Mouse (Mus musculus): Measurements from ENCODE around the gene Gm43302. TPM values are rescaled to one million over a fixed set of nuclear protein-coding genes. Genes with fewer than 3 reads are reported as not detected.
"Not testable (repeated sequence)": the region's sequence is repeated elsewhere in the genome, so short reads cannot be mapped to it uniquely, and the experiment has no call there.

The Gm43302 gene
- total RNA-seq, 2 experiments from 2014 or later: 1.2 TPM; not detected in 1

GRCm38 (mm10) chr5:105200791-105201355 lies 92.6 kb downstream of the Gm43302 start:
- DNase-seq (ENCODE audit: low spot score in 2 of 2): not testable (repeated sequence)

- DNase-seq (ENCODE audit: low spot score in 2 of 2): not testable (repeated sequence)
Observed at GRCm38 (mm10) chr5:105199149-105199548, 94.3 kb downstream of the Gm43302 start.

- DNase-seq (ENCODE audit: low spot score in 2 of 2): not testable (repeated sequence)
Observed at GRCm38 (mm10) chr5:105197915-105198560, 95.5 kb downstream of the Gm43302 start.

GRCm38 (mm10) chr5:105196308-105196707 lies 97.2 kb downstream of the Gm43302 start:
- DNase-seq (ENCODE audit: low spot score in 2 of 2): not testable (repeated sequence)

- DNase-seq (ENCODE audit: low spot score in 2 of 2): not testable (repeated sequence)
Observed at GRCm38 (mm10) chr5:105192536-105192935, 101.0 kb downstream of the Gm43302 start.

- no peak for DNase-seq (ENCODE audit: low spot score in 2 of 2)
Observed at GRCm38 (mm10) chr5:105181446-105181845, 112.0 kb downstream of the Gm43302 start.

Other genes with a start within 250 kb of the Gm43302 start
- gene Gbp9, start 154.2 kb downstream of the Gm43302 start, total RNA-seq (2021): 1 to 10 TPM; 7.3 to 8.7 TPM
- gene Gbp8, start 154.2 kb downstream of the Gm43302 start, total RNA-seq (2021): 1 to 10 TPM in 1 of 2 experiments, under 1 TPM in 1; 0.43 to 1.4 TPM
- gene Gbp4, start 154.1 kb downstream of the Gm43302 start, total RNA-seq (2021): 10 to 100 TPM in 1 of 2 experiments, 1 to 10 TPM in 1; 6.0 to 10.9 TPM
- 1 to 10 TPM; 1.3 TPM for gene Gbp10, start 54.2 kb downstream of the Gm43302 start, total RNA-seq (2021)
- gene Gbp6, start within 50 bp of the Gm43302 start, total RNA-seq (2021): 10 to 100 TPM; 13.7 to 16.1 TPM
- 100 to 1,000 TPM in 1 of 2 experiments, 10 to 100 TPM in 1; 60.4 to 113 TPM for gene Lrrc8b, start 122.1 kb upstream of the Gm43302 start, total RNA-seq (2021)
- 10 to 100 TPM; 19.2 to 21.3 TPM for gene Lrrc8c, start 225.7 kb upstream of the Gm43302 start, total RNA-seq (2021)